8 mouse cellular contexts compared by ENCODE assay signal in the genomic region with DNA sequence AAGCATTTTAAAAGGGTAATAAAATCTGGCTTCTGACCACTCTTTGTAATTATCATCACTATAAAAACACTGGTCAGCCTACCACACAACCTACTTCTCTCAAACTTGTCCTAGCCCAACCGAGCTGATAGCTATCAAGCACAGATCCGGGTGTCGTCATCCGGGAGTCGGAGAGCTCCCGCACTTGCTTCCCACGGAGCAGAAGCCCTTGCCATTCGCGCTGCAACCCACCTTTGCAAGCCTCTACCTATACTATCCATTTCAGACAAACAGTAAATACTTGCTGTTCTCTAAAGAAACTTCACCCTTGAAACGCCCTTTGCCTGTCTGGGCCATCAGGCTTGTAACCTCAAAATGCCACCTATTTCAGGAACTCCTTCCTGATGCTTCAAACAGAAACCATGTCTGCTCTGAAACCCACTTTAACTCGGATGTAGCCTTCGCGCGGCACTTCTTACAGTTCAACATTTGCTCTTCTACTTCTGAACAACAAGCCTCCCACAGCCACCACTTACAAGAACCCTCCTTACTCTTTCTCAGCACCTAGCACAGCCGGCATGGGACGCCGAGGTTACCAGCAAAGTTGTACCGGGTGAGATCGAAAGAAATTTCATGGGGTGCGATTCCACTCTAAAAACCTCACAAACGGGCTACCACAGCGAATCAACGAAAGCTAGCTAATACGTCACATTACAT. TPM values are rescaled to one million over a fixed set of nuclear protein-coding genes. Genes with fewer than 3 reads are reported as not detected.
DNase-seq lines count a peak whose midpoint lies in the region; ATAC-seq and TF ChIP-seq lines count a peak whose summit lies in the region.

No protein-coding gene starts in this region.

- peaks cover 35% of the 10 kb centered on the region for H3K27me3 ChIP-seq in forebrain, embryonic 12.5 days
- peaks cover 4% of the 10 kb centered on the region; the same call in 1 of the 2 replicates for H3K27me3 ChIP-seq in intestine, embryonic 15.5 days (replicated peaks)
- H3K27me3 ChIP-seq in liver, embryonic 16.5 days (ENCODE audit: control insufficient read depth, insufficient read depth, low read depth, low read length): no peaks in the 10 kb centered on the region; the same call in 1 of the 2 replicates

- no peak overlapping the region; the same call in 1 of the 2 replicates for H3K27ac ChIP-seq in left cerebral cortex, adult 2 months
- H3K27ac ChIP-seq in forebrain, embryonic 12.5 days: 0 out of 2 replicates have a peak overlapping the region, but pooled peaks have one; percentile 38
- H3K27ac ChIP-seq in intestine, embryonic 15.5 days: peak overlapping the region; percentile 99; the same call in 1 of the 2 replicates
- H3K27ac ChIP-seq in liver, embryonic 16.5 days (ENCODE audit: low read length): peak overlapping the region; percentile 98
- peak overlapping the region; percentile 37 for H3K27ac ChIP-seq in olfactory bulb, adult 2 months (ENCODE audit: insufficient read depth, low read depth, low read length)

- H3K4me2 ChIP-seq in forebrain, embryonic 12.5 days: peak overlapping the region; percentile 67
- peak overlapping the region; percentile 60 for H3K4me2 ChIP-seq in intestine, embryonic 15.5 days (replicated peaks)
- H3K4me2 ChIP-seq in liver, embryonic 16.5 days (ENCODE audit: low read depth, low read length): peak overlapping the region; percentile 76

- H3K9ac ChIP-seq in forebrain, embryonic 12.5 days: peak overlapping the region; percentile 90
- peak overlapping the region; percentile 84 for H3K9ac ChIP-seq in intestine, embryonic 15.5 days
- H3K9ac ChIP-seq in liver, embryonic 16.5 days (ENCODE audit: low read depth, low read length): peak overlapping the region; percentile 87

- WGBS in forebrain, embryonic 12.5 days: 22% methylated on average over 24 of the region's 24 CpGs
- WGBS in intestine, embryonic 15.5 days: 20% methylated on average over 24 of the region's 24 CpGs
- WGBS in liver, embryonic 16.5 days (ENCODE audit: insufficient replicate concordance): 23% methylated on average over 24 of the region's 24 CpGs
- WGBS in olfactory bulb, adult 2 months: 16% methylated on average over 24 of the region's 24 CpGs

- peaks cover 5% of the 10 kb centered on the region; the same call in 1 of the 2 replicates for H3K4me1 ChIP-seq in forebrain, embryonic 12.5 days
- H3K4me1 ChIP-seq in intestine, embryonic 15.5 days (replicated peaks): no peaks in the 10 kb centered on the region
- H3K4me1 ChIP-seq in liver, embryonic 16.5 days (ENCODE audit: control insufficient read depth, low read depth, low read length): peaks cover 8% of the 10 kb centered on the region
- H3K4me1 ChIP-seq in olfactory bulb, adult 2 months (ENCODE audit: control insufficient read depth, insufficient read depth, low read length): no peaks in the 10 kb centered on the region

- no peaks in the 10 kb centered on the region for H3K36me3 ChIP-seq in forebrain, embryonic 12.5 days (replicated peaks)
- H3K36me3 ChIP-seq in intestine, embryonic 15.5 days: no peaks in the 10 kb centered on the region
- H3K36me3 ChIP-seq in liver, embryonic 16.5 days (ENCODE audit: control insufficient read depth, insufficient read depth): no peaks in the 10 kb centered on the region

- peak in 1 of 2 experiments; percentile 7 for DNase-seq in left cerebral cortex, adult 2 months (ENCODE audit: extremely low spot score in 1 of 2, low spot score in 2 of 2)
- DNase-seq in left cerebral cortex, adult 9 months (ENCODE audit: low spot score in 2 of 2): no peak
- peak; percentile 30 for DNase-seq in adrenal gland, postnatal 10 days
- no peak for DNase-seq in yolk sac, embryonic 10.5 days (ENCODE audit: low spot score)

- no peak for TF ChIP-seq CTCF in left cerebral cortex, adult 2 months (IDR thresholded peaks at IDR 0.05)
- TF ChIP-seq CTCF in olfactory bulb, adult 2 months (IDR thresholded peaks at IDR 0.05; ENCODE audit: insufficient read depth, low read depth, low read length): no peak

- H3K9me3 ChIP-seq in forebrain, embryonic 12.5 days: no peaks in the 10 kb centered on the region
- H3K9me3 ChIP-seq in intestine, embryonic 15.5 days: no peaks in the 10 kb centered on the region
- no peaks in the 10 kb centered on the region; the same call in 1 of the 2 replicates for H3K9me3 ChIP-seq in liver, embryonic 16.5 days (replicated peaks; ENCODE audit: control insufficient read depth, low read length)

- peak overlapping the region; percentile 65 for H3K4me3 ChIP-seq in left cerebral cortex, adult 2 months
- peak overlapping the region; percentile 63 for H3K4me3 ChIP-seq in forebrain, embryonic 12.5 days (replicated peaks)
- H3K4me3 ChIP-seq in intestine, embryonic 15.5 days (replicated peaks): peak overlapping the region; percentile 61
- H3K4me3 ChIP-seq in liver, embryonic 16.5 days (ENCODE audit: low read depth, low read length): peak overlapping the region; percentile 74
- H3K4me3 ChIP-seq in olfactory bulb, adult 2 months (ENCODE audit: insufficient read depth, low read depth, low read length): peak overlapping the region; percentile 52

- no peak for TF ChIP-seq POLR2A in olfactory bulb, adult 2 months (IDR thresholded peaks at IDR 0.05; ENCODE audit: insufficient read depth, low read depth, low read length)

- intact Hi-C loops in left cerebral cortex, adult 2 months (cut with DNase I): no loop called here

- ATAC-seq in forebrain, embryonic 12.5 days (ENCODE audit: low FRiP score): no peak
- no peak for ATAC-seq in intestine, embryonic 15.5 days
- ATAC-seq in liver, embryonic 16.5 days (ENCODE audit: low read depth): no peak

RNA-seq across cellular contexts. Expression of a gene that starts 2.2 kb away (rescaled TPM):
- total RNA-seq in left cerebral cortex, adult 2 months (2021): 10 to 100 TPM; 37.2 to 37.6 TPM
- total RNA-seq in adrenal gland, postnatal 10 days (2021): 10 to 100 TPM; 27.0 to 36.8 TPM
- polyA plus RNA-seq in forebrain, embryonic 12.5 days (2016; fragmentation: Nextera tagmentation; extraction: Ambion mirVana): 34.1 and 34.8 TPM in 2 replicates
- polyA plus RNA-seq in intestine, embryonic 15.5 days (2015; fragmentation: Nextera tagmentation; extraction: Ambion mirVana): 27.2 and 27.8 TPM in 2 replicates
- 12.7 TPM in 2 replicates for polyA plus RNA-seq in liver, embryonic 16.5 days (2015; fragmentation: Nextera tagmentation; extraction: Ambion mirVana)
- polyA plus RNA-seq in olfactory bulb, adult 2 months (2012; ENCODE audit: insufficient read depth, insufficient read length, low replicate concordance, missing spikeins): not detected in 2 replicates
